Comparison of ENCODE assay signal across 21 mouse cellular contexts in the genomic region with DNA sequence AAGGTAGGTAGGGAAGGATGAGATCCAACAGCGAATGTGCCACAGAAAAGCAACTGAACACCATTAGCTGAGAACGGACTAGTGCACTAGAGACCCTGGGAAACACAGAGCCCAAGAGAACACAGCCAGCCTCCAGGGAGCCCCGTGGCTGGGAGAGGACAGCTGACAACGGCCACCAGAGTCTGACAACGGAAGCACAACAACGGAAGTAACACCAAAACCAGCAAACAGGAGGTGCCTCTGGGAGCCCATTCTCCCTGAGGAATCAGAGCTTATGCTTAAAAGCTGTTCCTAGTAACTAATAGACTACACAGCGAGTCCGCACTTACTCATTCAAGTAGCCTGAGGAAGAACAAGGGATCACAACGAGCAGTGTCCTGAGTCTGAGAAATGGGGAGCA. TPM values are rescaled to one million over a fixed set of nuclear protein-coding genes. Genes with fewer than 3 reads are reported as not detected.
DNase-seq lines count a peak whose midpoint lies in the region; TF ChIP-seq lines count a peak whose summit lies in the region.
"Had no signal": no experiment of that assay in that cellular context is flagged by ENCODE, and none has a peak within 500 bp of the region (broad histone marks: within the 10 kb centered on the region; RNA-seq: fewer than 3 reads in every experiment).

No protein-coding gene starts in this region.

- no peaks in the 10 kb centered on the region for H3K27me3 ChIP-seq in heart, embryonic 10.5 days (ENCODE audit: insufficient read depth, poor library complexity, severe bottlenecking)
- H3K27me3 ChIP-seq: embryonic facial prominence, embryonic 13.5 days; liver, embryonic 13.5 days; midbrain, embryonic 13.5 days; Patski had no signal

- H3K4me1 ChIP-seq in heart, embryonic 10.5 days: 0 out of 2 replicates have a peak, but pooled peaks cover 4% of the 10 kb centered on the region
- no peaks in the 10 kb centered on the region; the same call in 1 of the 2 replicates for H3K4me1 ChIP-seq in lung, adult 2 months (ENCODE audit: control insufficient read depth, insufficient read depth, low read length)
- H3K4me1 ChIP-seq: embryonic facial prominence, embryonic 13.5 days; liver, embryonic 13.5 days had no signal

- H3K9me3 ChIP-seq in heart, embryonic 10.5 days: no peaks in the 10 kb centered on the region
- H3K9me3 ChIP-seq: embryonic facial prominence, embryonic 13.5 days; liver, embryonic 13.5 days; midbrain, embryonic 13.5 days had no signal

- H3K4me3 ChIP-seq in heart, embryonic 10.5 days: no peak overlapping the region
- H3K4me3 ChIP-seq in lung, adult 2 months (replicated peaks; ENCODE audit: extremely low read depth, low read depth, low read length): no peak overlapping the region
- H3K4me3 ChIP-seq: embryonic facial prominence, embryonic 13.5 days; liver, embryonic 13.5 days; midbrain, embryonic 13.5 days had no signal

- peak; percentile 97 for DNase-seq in heart, adult 11 months
- no peak for DNase-seq in heart, embryonic 10.5 days (ENCODE audit: low spot score)
- DNase-seq in lung, postnatal 10 days: peak; percentile 44
- no peak for DNase-seq in lung, adult 2 months
- DNase-seq in heart, postnatal 14 days: peak; percentile 17 to 31
- DNase-seq in frontal cortex, postnatal 36 days (ENCODE audit: low spot score in 2 of 2): no peak
- no peak for DNase-seq in urinary bladder, postnatal 36 days (ENCODE audit: low spot score in 2 of 2)
- DNase-seq: adrenal gland, postnatal 25 days; cerebellum, adult 8-10 months; gastrocnemius, postnatal 10 days; liver, embryonic 13.5 days; thymus, postnatal 36 days had no signal

- no peak for TF ChIP-seq CTCF in lung, adult 2 months (IDR thresholded peaks at IDR 0.05; ENCODE audit: insufficient read depth, low read length)

- intact Hi-C loops in heart, postnatal 14 days (cut with DNase I): loop anchor here (10.0 kb wide), 1 partner anchor 344 kb away; no protein-coding TSS in a partner anchor

- TF ChIP-seq POLR2A in lung, adult 2 months (IDR thresholded peaks at IDR 0.05; ENCODE audit: borderline replicate concordance, extremely low read depth, low read depth, low read length): no peak

- no peaks in the 10 kb centered on the region for H3K36me3 ChIP-seq in heart, embryonic 10.5 days
- H3K36me3 ChIP-seq: embryonic facial prominence, embryonic 13.5 days; liver, embryonic 13.5 days; midbrain, embryonic 13.5 days had no signal

- WGBS in heart, embryonic 10.5 days: 66% methylated on average over 9 of the region's 9 CpGs
- WGBS in lung, adult 2 months: 56% methylated on average over 9 of the region's 9 CpGs

- H3K27ac ChIP-seq in heart, embryonic 10.5 days: no peak overlapping the region
- H3K27ac ChIP-seq: embryonic facial prominence, embryonic 13.5 days; liver, embryonic 13.5 days; midbrain, embryonic 13.5 days had no signal

RNA-seq across cellular contexts. Expression of a gene that starts 1.1 kb away (rescaled TPM):
- polyA plus RNA-seq in heart, embryonic 10.5 days (2016; fragmentation: Nextera tagmentation; extraction: Ambion mirVana): not detected in 2 replicates
- 0.16 and 0.46 TPM in 2 replicates for polyA plus RNA-seq in lung, adult 2 months (2012; rRNA removed)
- total RNA-seq in heart, postnatal 14 days (2021): not detected
- total RNA-seq: adrenal gland, postnatal 25 days; gastrocnemius, postnatal 10 days; layer of hippocampus, adult 8-10 months; left cerebral cortex, adult 8-10 months had no signal
- polyA plus RNA-seq: cortical plate, adult 2 months; embryonic facial prominence, embryonic 13.5 days; heart, postnatal 0 days; intestine, postnatal 0 days; kidney, embryonic 16.5 days; liver, embryonic 13.5 days; midbrain, embryonic 13.5 days; Patski had no signal

RNA-seq across cellular contexts. Expression of a gene that starts 16.9 kb away (rescaled TPM):
- 51.2 and 58.3 TPM in 2 replicates for polyA plus RNA-seq in heart, embryonic 10.5 days (2016; fragmentation: Nextera tagmentation; extraction: Ambion mirVana)
- 26.5 and 35.7 TPM in 2 replicates for polyA plus RNA-seq in lung, adult 2 months (2012; rRNA removed)
- total RNA-seq in heart, postnatal 14 days (2021): 10 to 100 TPM; 51.7 to 51.8 TPM

RNA-seq across cellular contexts. Expression of a gene that starts 17.1 kb away (rescaled TPM):
- 238 and 256 TPM in 2 replicates for polyA plus RNA-seq in heart, embryonic 10.5 days (2016; fragmentation: Nextera tagmentation; extraction: Ambion mirVana)
- 90.4 and 99.5 TPM in 2 replicates for polyA plus RNA-seq in lung, adult 2 months (2012; rRNA removed)
- total RNA-seq in heart, postnatal 14 days (2021): 10 to 100 TPM; 53.0 to 57.9 TPM

RNA-seq across cellular contexts. Expression of a gene that starts 50.7 kb away (rescaled TPM):
- 2.0 and 3.5 TPM in 2 replicates for polyA plus RNA-seq in heart, embryonic 10.5 days (2016; fragmentation: Nextera tagmentation; extraction: Ambion mirVana)
- polyA plus RNA-seq in lung, adult 2 months (2012; rRNA removed): 10.8 and 14.4 TPM in 2 replicates
- total RNA-seq in heart, postnatal 14 days (2021): 1 to 10 TPM; 3.9 to 5.1 TPM

Comparison
In these comparisons a context has a peak if more than half of its experiments do, and no peak if none do; other contexts are left out.
1. DNase-seq: peak in heart, adult 11 months (single experiment), lung, postnatal 10 days (single experiment) and heart, postnatal 14 days (2 of 2); none in heart, embryonic 10.5 days (single experiment), lung, adult 2 months (single experiment), frontal cortex, postnatal 36 days (0 of 2) and urinary bladder, postnatal 36 days (0 of 2).